Mouse (Mus musculus) ES-Bruce4 (cell line): Measurements from ENCODE around the gene Onecut1. TPM values are rescaled to one million over a fixed set of nuclear protein-coding genes. Genes with fewer than 3 reads are reported as not detected.

ENCODE experiments used
- H3K27ac ChIP-seq: 2 replicates; pipeline ENCODE4 v1.5.1; 2012; ENCODE audit warnings: low read length, inconsistent platforms; ENCODE audit not compliant: insufficient read depth
- H3K27me3 ChIP-seq: 2 replicates; pipeline ENCODE4 v1.6.1; 2012; ENCODE audit warnings: mild to moderate bottlenecking, low read length, inconsistent platforms; ENCODE audit not compliant: control insufficient read depth, poor library complexity, insufficient read depth, severe bottlenecking
- H3K36me3 ChIP-seq: 2 replicates; pipeline ENCODE4 v1.6.1; 2012; ENCODE audit warnings: inconsistent platforms, mild to moderate bottlenecking, low read length, moderate library complexity; ENCODE audit not compliant: control insufficient read depth, poor library complexity, insufficient read depth, severe bottlenecking
- H3K4me1 ChIP-seq: one replicate; pipeline ENCODE4 v1.8.1; 2011; ENCODE audit warnings: low read length; ENCODE audit not compliant: control insufficient read depth, insufficient read depth
- H3K4me3 ChIP-seq: 2 replicates; pipeline ENCODE4 v1.5.1; 2011; ENCODE audit warnings: low read depth, mild to moderate bottlenecking, low read length
- H3K9ac ChIP-seq: 2 replicates; pipeline ENCODE4 v1.6.1; 2012; ENCODE audit warnings: low read depth, mild to moderate bottlenecking, inconsistent platforms; ENCODE audit not compliant: poor library complexity, severe bottlenecking
- H3K9me3 ChIP-seq: replicated peaks from 2 replicates; pipeline ENCODE4 v1.6.1; 2012; ENCODE audit warnings: mild to moderate bottlenecking, low read length, inconsistent platforms; ENCODE audit not compliant: control insufficient read depth, poor library complexity, insufficient read depth, severe bottlenecking
- CTCF ChIP-seq: IDR thresholded peaks from one replicate; pipeline ENCODE4 v1.8.1; 2011; ENCODE audit warnings: low read depth, low read length
- EP300 ChIP-seq: IDR thresholded peaks from 2 replicates; pipeline ENCODE4 v1.6.1; 2011; ENCODE audit warnings: low read depth, low read length; ENCODE audit not compliant: insufficient read depth
- POLR2A ChIP-seq: IDR thresholded peaks from one replicate; pipeline ENCODE4 v1.8.1; 2011; ENCODE audit warnings: low read length; ENCODE audit not compliant: insufficient read depth
- polyA plus RNA-seq: library from polyadenylated mRNA; stranded (reverse); fragments of >200 nt; gene quantifications from 2 replicates; pipeline ENCODE4 v1.2.4, GENCODE M21; 2011; ENCODE audit warnings: low read depth; ENCODE audit not compliant: missing spikeins, insufficient read depth, insufficient read length

Onecut1 gene
- polyA plus RNA-seq, 1 experiment, result not detected

DNA sequence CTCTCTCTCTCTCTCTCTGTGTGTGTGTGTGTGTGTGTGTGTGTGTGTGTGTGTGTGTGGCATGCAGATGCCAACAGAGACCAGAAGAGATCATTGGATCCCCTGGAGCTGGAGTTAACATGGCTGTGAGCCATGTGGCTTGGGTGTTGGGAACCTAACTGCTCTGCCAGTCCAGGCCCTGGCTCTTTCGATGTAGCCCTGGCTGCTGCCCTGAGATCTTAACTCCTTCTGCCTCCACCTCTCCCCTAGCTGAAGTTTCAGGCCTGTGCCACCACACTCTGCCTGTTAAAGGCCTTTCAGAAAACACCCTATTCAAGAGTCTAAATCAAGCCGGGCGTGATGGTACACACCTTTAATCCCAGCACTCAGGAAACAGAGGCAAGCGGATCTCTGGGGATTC is 49.7 kb downstream of the Onecut1 start:
- no peaks in the 10 kb centered on the region for H3K27me3 ChIP-seq
- H3K9ac ChIP-seq, result no peak overlapping the region
- no peaks in the 10 kb centered on the region for H3K36me3 ChIP-seq
- H3K4me1 ChIP-seq, result no peaks in the 10 kb centered on the region
- no peaks in the 10 kb centered on the region for H3K9me3 ChIP-seq
- no peak overlapping the region for H3K27ac ChIP-seq
- TF ChIP-seq CTCF (no peak), POLR2A (no peak), EP300 (no peak)
- H3K4me3 ChIP-seq, result no peak overlapping the region

DNA sequence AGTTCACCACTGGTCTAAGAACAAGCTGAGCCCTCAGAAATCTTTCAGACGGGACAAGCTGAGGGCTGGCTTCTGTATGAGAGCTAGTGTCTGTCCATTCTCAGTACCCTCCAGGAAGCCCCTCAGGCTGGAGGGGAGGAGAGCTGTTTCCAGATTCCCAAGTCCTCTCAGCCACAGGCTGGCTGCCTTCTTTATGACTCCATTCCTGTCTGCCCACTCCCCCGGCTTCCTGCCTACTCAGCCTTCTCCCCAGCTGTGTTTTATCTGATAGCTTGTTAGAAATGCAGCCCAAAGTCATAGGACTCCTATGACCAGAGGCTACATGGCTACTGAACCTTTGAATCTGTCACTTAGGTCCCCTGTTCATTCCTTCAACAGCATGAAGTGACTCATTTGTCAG is 50.2 kb downstream of the Onecut1 start:
- H3K4me1 ChIP-seq, result no peaks in the 10 kb centered on the region
- TF ChIP-seq EP300, result no peak
- TF ChIP-seq POLR2A, result no peak
- no peak for TF ChIP-seq CTCF
- H3K27ac ChIP-seq, result no peak overlapping the region
- H3K36me3 ChIP-seq, result no peaks in the 10 kb centered on the region
- no peak overlapping the region for H3K4me3 ChIP-seq
- no peaks in the 10 kb centered on the region for H3K9me3 ChIP-seq
- no peaks in the 10 kb centered on the region for H3K27me3 ChIP-seq
- H3K9ac ChIP-seq, result no peak overlapping the region

DNA sequence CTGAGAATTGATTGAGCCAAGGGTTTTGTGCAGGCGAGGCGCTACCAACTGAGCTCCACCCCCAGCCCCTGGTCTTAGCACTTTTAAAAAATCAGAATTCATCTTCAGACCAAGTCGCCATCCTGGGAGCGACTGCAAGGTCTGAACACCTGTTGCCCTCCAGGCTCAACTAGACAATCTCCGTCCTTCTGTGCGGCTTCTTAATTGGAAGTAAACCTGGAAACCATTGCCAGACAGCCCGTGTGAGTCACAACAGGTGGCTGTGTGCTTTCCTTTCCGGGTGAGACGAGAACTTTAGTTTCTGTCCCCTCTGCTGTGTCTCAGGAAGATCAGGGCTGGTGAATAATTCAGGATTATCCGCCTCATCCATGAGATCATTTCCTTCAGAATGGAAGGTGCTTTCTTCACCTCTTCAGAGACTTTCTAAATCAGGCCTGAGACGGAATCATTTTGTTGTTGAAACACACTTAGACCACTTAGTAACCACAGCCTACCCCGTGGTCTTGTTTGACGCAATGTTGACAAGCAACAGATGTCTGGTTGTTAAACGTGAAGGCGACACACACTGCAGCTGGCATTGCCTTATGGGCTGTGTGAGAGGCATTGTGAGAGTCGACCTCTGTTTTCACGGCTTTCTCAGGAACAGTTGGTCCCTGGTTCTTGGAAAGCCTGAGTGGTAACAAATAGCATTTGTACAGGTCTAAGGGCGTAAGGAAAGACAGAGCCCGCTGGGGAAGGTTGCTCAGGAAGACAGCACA is 51.1 kb downstream of the Onecut1 start:
- TF ChIP-seq CTCF, result no peak
- TF ChIP-seq POLR2A, result no peak
- H3K9me3 ChIP-seq, result no peaks in the 10 kb centered on the region; the same call in 1 of the 2 replicates
- H3K27me3 ChIP-seq, result no peaks in the 10 kb centered on the region
- no peak overlapping the region for H3K9ac ChIP-seq
- no peak overlapping the region for H3K4me3 ChIP-seq
- no peak overlapping the region for H3K27ac ChIP-seq
- H3K4me1 ChIP-seq, result no peaks in the 10 kb centered on the region
- H3K36me3 ChIP-seq, result no peaks in the 10 kb centered on the region

DNA sequence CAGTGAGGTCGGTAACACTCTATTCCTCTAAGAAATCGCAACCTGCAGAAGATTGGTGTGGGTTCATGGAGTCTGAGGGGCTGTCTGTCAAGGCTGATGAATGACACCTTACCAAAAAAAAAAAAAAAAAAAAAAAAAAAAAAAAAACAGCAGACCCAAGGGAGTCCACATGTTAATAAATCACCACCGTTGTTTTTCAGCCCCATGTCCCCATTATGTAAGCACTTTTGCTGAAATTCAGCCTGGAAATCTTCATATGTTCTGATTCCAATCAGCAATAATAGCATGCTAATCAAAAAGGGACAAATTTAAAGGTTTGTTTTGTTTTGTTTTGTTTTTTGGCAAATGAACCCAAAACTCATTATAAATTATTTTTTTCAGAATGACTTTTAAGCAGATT is 53.9 kb downstream of the Onecut1 start:
- no peak for TF ChIP-seq CTCF
- TF ChIP-seq EP300, result no peak
- no peak for TF ChIP-seq POLR2A
- Histone ChIP-seq H3K36me3 (no peaks in the 10 kb centered on the region), H3K4me1 (no peaks in the 10 kb centered on the region)

GRCm38 (mm10) chr9:74920450-74920849 is 58.7 kb downstream of the Onecut1 start:
- TF ChIP-seq CTCF (no peak), EP300 (no peak), POLR2A (no peak)
- Histone ChIP-seq H3K27me3 (no peaks in the 10 kb centered on the region), H3K27ac (no peak overlapping the region), H3K4me1 (no peaks in the 10 kb centered on the region), H3K4me3 (no peak overlapping the region), H3K36me3 (no peaks in the 10 kb centered on the region), H3K9ac (no peak overlapping the region), H3K9me3 (no peaks in the 10 kb centered on the region; the same call in 1 of the 2 replicates)

More for the DNA sequence above, 53.9 kb downstream of the Onecut1 start:
- Histone ChIP-seq H3K27me3 (no peaks in the 10 kb centered on the region), H3K9ac (no peak overlapping the region), H3K9me3 (no peaks in the 10 kb centered on the region; the same call in 1 of the 2 replicates), H3K27ac (no peak overlapping the region), H3K4me3 (no peak overlapping the region)

DNA sequence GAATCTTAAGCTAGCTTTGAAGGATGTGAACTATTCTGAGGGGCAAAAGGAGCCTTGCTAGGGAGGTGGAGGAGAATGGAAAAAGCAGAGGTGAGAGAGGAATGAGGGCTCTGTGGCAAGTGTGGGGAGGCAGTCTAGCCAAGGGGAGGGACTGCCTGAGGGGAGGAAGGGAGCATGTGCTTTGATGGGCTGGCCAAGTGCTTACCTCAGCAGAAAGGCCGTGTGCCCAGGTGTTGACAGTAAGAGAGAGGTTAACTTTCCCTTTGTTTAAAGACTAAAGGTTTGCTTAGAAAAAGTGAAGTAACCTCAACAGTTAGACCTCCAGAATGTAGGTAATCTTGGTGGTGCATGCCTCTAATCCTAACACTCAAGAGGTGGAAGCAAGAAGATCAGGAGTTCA is 59.7 kb downstream of the Onecut1 start:
- no peak overlapping the region for H3K4me3 ChIP-seq
- H3K27me3 ChIP-seq, result no peaks in the 10 kb centered on the region
- no peak for TF ChIP-seq POLR2A
- no peak for TF ChIP-seq EP300
- no peak for TF ChIP-seq CTCF
- no peaks in the 10 kb centered on the region for H3K36me3 ChIP-seq
- H3K9me3 ChIP-seq, result no peaks in the 10 kb centered on the region; the same call in 1 of the 2 replicates
- no peak overlapping the region for H3K9ac ChIP-seq
- no peak overlapping the region for H3K27ac ChIP-seq
- H3K4me1 ChIP-seq, result no peaks in the 10 kb centered on the region
